Mouse (Mus musculus) limb, embryonic 15.5 days (tissue): ENCODE results near the gene Fgfr2. TPM values are rescaled to one million over a fixed set of nuclear protein-coding genes. Genes with fewer than 3 reads are reported as not detected.

Experiments
- ATAC-seq: fragments of 200-750 bp; cut with Nextera tagmentation; 2 replicates; pipeline ENCODE4 v1.8.0; 2017; ENCODE audit warnings: low read depth, moderate TSS enrichment; ENCODE audit not compliant: insufficient number of reproducible peaks, low FRiP score, low TSS enrichment
- H3K27ac ChIP-seq: fragments of 300-500 bp; sonication (generic); 2 replicates; pipeline ENCODE4 v1.5.1; 2015; ENCODE audit warnings: moderate library complexity, mild to moderate bottlenecking, inconsistent platforms
- H3K27me3 ChIP-seq: fragments of 300-500 bp; sonication (generic); 2 replicates; pipeline ENCODE4 v1.6.1; 2015; ENCODE audit warnings: inconsistent platforms
- H3K36me3 ChIP-seq: fragments of 300-500 bp; sonication (generic); 2 replicates; pipeline ENCODE4 v1.6.1; 2015; ENCODE audit warnings: inconsistent platforms
- H3K4me1 ChIP-seq: fragments of 300-500 bp; sonication (generic); 2 replicates; pipeline ENCODE4 v1.6.1; 2015; ENCODE audit warnings: inconsistent platforms
- H3K4me2 ChIP-seq: fragments of 300-500 bp; sonication (generic); 2 replicates; pipeline ENCODE4 v1.6.1; 2015; ENCODE audit warnings: mild to moderate bottlenecking, inconsistent platforms
- H3K4me3 ChIP-seq: fragments of 300-500 bp; sonication (generic); 2 replicates; pipeline ENCODE4 v1.5.1; 2015; ENCODE audit warnings: mild to moderate bottlenecking, inconsistent platforms
- H3K9ac ChIP-seq: fragments of 300-500 bp; sonication (generic); 2 replicates; pipeline ENCODE4 v1.6.1; 2015; ENCODE audit warnings: inconsistent platforms
- H3K9me3 ChIP-seq: fragments of 300-500 bp; sonication (generic); 2 replicates; pipeline ENCODE4 v1.6.1; 2016; ENCODE audit warnings: inconsistent platforms
- WGBS: fragments of 180-500 bp; shearing (Covaris S2); methylation state at CpG from one replicate; pipeline ENCODE4 v1.1.7; 2015; 5-methylcytosine and 5-hydroxymethylcytosine counted together
- polyA plus RNA-seq: library from polyadenylated mRNA; unstranded; fragments of >200 nt; fragmentation: Nextera tagmentation; extraction: Ambion mirVana; gene quantifications from 2 replicates; pipeline ENCODE4 v1.2.1, GENCODE M21; 2015

Fgfr2 gene
- polyA plus RNA-seq, 1 experiment from 2014 or later = 101 TPM

DNA sequence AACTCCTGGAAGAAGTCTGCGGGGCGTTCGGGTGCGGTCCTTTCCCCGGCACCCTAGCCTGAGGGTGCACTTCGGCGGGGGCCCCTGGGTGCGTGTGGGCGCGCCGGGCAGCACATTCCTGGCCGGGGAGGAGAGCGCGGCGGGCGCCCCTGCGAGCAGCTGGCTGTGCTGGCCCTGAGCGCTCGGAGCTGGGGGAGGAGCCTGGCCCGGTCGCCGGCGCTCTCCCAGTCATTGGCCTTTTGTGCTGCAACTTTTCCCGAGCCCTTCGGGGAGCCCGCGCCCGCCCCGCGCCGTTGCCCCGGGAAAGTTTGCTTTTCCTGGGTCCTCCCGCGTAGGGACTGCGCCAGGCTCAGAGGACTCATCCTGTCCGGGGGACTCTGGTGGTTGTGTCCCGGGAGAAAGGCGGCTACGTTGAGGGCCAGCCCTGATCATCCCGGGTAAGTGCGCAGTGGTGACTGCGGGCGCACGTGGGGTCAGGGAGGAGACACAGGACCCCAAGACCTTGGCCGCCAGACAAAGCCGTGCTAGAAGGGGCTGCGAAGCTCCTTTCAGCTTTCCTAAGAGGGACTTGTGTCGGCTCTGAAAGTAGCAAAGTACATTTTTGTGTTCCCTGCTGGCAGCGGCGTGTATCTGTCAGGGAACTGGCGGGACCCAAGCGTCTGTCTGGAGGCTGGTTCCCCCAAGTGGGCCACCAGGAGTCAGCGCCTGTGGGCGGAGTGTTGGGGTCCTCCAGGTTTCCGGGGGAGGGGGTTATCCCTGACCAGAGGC, 2477.0 kb downstream of the Fgfr2 start:
- H3K9ac ChIP-seq = peak overlapping the region; percentile 75
- peak; percentile 83 for ATAC-seq
- peak overlapping the region; percentile 87 for H3K4me2 ChIP-seq
- H3K4me1 ChIP-seq = peaks cover 28% of the 10 kb centered on the region
- H3K27me3 ChIP-seq = no peaks in the 10 kb centered on the region
- H3K4me3 ChIP-seq = peak overlapping the region; percentile 69
- no peaks in the 10 kb centered on the region for H3K9me3 ChIP-seq
- WGBS = under 1% methylated on average over 51 of the region's 55 CpGs
- peak overlapping the region; percentile 96 for H3K27ac ChIP-seq
- H3K36me3 ChIP-seq = no peaks in the 10 kb centered on the region

- Histone ChIP-seq H3K36me3 (no peaks in the 10 kb centered on the region), H3K4me1 (peaks cover 31% of the 10 kb centered on the region), H3K4me2 (peak overlapping the region; percentile 87), H3K9me3 (no peaks in the 10 kb centered on the region), H3K9ac (peak overlapping the region; percentile 75), H3K4me3 (peak overlapping the region; percentile 69), H3K27me3 (no peaks in the 10 kb centered on the region), H3K27ac (peak overlapping the region; percentile 96)
- 10% methylated on average over 15 of the region's 15 CpGs for WGBS
- ATAC-seq = peak; percentile 35; the same call in 1 of the 2 replicates
Measured at GRCm38 (mm10) chr7:130645332-130645993, 2477.7 kb downstream of the Fgfr2 start.

DNA sequence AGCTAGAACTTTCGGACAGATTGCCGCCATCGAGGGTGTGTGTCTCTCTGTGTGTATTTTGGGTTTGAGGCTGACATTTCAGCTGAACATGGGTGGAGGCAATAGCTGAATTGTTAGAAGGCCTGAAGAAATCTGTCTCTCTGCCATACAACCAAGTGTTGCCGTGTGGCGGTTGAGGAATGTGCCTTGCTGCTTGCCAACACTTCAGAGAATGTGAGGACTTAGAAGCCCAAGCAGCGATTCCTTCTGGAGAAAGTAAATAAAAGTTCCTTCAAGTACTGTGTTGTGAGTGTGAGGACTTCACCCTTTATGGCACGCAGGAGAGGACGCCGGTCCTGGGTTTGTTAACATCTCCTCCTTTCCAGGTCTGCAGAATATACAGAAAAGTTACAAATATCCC, 2482.5 kb downstream of the Fgfr2 start:
- H3K9me3 ChIP-seq = no peaks in the 10 kb centered on the region
- no peak overlapping the region for H3K4me2 ChIP-seq
- no peak overlapping the region for H3K9ac ChIP-seq
- peaks cover 28% of the 10 kb centered on the region for H3K4me1 ChIP-seq
- H3K27me3 ChIP-seq = no peaks in the 10 kb centered on the region
- no peak for ATAC-seq
- no peak overlapping the region; the same call in 1 of the 2 replicates for H3K27ac ChIP-seq
- H3K4me3 ChIP-seq = no peak overlapping the region
- WGBS = 64% methylated on average over 9 of the region's 9 CpGs
- no peaks in the 10 kb centered on the region for H3K36me3 ChIP-seq

DNA sequence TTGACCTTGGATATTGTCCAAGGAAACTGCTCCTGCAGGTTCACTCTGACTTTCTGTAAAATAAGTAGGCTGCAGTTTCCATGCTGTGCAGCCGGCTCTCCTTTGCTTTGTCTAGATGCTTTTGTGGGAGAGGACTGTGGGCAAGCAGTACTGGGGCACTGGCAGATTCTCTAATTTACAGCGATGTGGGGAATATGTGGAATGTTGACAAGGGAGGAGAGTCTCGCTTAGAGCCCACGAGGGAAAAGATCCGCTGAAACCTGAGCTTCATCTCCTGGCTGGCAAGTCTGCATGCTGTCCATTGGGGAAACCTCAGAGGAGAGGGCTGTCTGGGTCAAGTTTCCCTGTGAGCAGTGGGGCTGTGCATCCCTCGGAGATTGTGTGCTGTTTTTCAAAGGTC, 2485.3 kb downstream of the Fgfr2 start:
- H3K36me3 ChIP-seq = no peaks in the 10 kb centered on the region
- H3K9ac ChIP-seq = no peak overlapping the region
- no peaks in the 10 kb centered on the region for H3K9me3 ChIP-seq
- peak overlapping the region; percentile 27 for H3K27ac ChIP-seq
- no peak overlapping the region for H3K4me3 ChIP-seq
- ATAC-seq = no peak
- WGBS = 9% methylated on average over 6 of the region's 6 CpGs
- H3K4me2 ChIP-seq = no peak overlapping the region
- peaks cover 28% of the 10 kb centered on the region for H3K4me1 ChIP-seq
- no peaks in the 10 kb centered on the region for H3K27me3 ChIP-seq

DNA sequence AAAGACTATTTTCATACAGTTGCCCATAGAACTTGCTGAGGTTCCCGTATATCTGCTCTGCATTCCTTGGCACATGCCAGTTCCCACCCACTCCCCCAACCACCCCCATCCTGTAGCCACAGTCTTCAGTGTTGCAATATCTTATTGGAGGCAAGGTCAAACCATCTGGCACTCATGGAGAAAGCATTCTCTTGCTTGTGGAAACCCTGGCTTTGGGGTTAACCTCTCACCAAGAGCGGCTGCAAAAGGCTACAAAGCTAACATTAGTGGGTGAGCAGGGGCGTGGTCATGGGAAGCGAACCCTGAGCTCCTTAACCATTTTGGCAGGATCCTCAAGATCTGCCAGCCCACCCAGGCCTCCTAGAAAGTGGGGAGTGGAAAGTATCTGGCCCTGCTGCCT, 2486.2 kb downstream of the Fgfr2 start:
- Histone ChIP-seq H3K4me1 (peaks cover 28% of the 10 kb centered on the region), H3K27ac (no peak overlapping the region), H3K9ac (no peak overlapping the region), H3K36me3 (no peaks in the 10 kb centered on the region), H3K9me3 (no peaks in the 10 kb centered on the region), H3K4me2 (no peak overlapping the region), H3K27me3 (no peaks in the 10 kb centered on the region), H3K4me3 (no peak overlapping the region)
- no peak for ATAC-seq
- 79% methylated on average over 4 of the region's 4 CpGs for WGBS

DNA sequence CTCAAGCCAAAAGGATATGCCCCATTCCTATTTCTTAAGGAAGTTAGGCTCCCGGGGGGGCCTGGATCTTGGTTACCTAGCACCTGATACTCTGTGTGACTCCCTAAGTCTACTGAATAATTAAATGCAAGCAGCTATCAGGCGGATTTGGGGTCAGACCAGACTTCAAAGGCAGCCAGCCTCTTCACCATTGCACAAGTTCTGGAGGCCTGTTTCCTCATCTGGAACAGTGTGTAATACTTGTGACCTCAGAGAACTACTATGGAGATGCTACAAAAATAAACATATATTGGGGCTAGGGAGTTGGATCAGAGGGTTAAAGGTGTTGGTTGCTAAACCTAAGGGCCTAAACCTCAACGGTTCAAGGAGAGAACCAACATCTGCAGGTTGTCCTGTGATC, 2486.9 kb downstream of the Fgfr2 start:
- WGBS = 83% methylated on average over 3 of the region's 3 CpGs
- Histone ChIP-seq H3K27ac (no peak overlapping the region), H3K36me3 (no peaks in the 10 kb centered on the region), H3K4me1 (peaks cover 33% of the 10 kb centered on the region), H3K27me3 (no peaks in the 10 kb centered on the region), H3K9ac (no peak overlapping the region), H3K4me2 (no peak overlapping the region), H3K9me3 (no peaks in the 10 kb centered on the region), H3K4me3 (no peak overlapping the region)
- ATAC-seq = no peak

DNA sequence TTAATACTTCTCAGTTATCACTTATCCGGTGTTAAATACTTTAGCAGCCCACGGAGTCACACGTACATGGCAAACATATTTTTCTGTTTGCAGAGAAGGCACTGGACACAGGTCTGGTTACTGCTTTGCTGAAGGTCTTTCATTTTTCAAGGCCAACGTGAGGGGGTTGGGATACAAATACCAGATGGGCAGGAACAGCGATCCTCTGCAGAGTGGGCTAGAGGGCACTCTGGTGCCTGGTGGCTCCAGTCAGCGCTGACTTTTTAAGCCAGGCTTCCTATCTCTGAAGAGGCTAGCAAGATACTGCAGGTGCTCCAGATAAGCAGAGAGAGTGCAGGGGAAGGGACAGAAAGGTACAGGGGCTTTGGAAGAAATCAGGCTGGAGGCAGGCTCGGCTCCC, 2487.9 kb downstream of the Fgfr2 start:
- no peak overlapping the region for H3K9ac ChIP-seq
- peaks cover 28% of the 10 kb centered on the region for H3K4me1 ChIP-seq
- H3K4me3 ChIP-seq = no peak overlapping the region
- no peaks in the 10 kb centered on the region for H3K36me3 ChIP-seq
- no peaks in the 10 kb centered on the region for H3K27me3 ChIP-seq
- H3K4me2 ChIP-seq = no peak overlapping the region
- H3K27ac ChIP-seq = no peak overlapping the region
- H3K9me3 ChIP-seq = no peaks in the 10 kb centered on the region
- 40% methylated on average over 7 of the region's 7 CpGs for WGBS
- ATAC-seq = no peak

DNA sequence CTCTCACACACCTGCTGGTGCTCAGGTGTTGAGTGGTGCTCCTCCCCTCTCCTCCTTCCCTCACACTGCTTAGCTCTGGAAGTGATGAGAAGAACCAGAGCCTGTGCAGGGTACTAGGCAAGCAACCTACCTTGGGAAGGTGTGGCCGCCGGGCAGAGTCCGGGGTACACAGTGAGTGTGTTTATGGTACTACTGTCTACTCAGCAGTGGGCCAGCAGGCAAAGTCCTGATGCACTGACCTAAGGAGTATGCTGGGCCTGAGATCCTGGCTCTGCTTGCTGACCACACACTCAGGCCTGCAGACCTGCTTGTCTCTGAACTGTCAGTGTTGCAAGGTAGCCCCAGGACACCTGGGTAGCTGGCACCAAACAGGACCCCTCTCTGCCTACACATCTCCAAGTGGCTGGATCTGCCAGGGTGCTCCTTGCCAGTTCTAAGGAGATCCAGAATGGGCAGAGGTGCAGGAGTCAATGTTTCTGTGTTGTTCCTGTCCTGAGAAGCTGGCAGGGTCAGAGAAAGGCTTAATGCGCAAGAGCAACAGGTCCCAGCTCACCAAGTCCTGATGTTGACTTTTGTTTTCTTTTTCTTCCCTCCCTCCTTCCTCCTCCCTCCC, 2488.8 kb downstream of the Fgfr2 start:
- no peak for ATAC-seq
- Histone ChIP-seq H3K4me2 (no peak overlapping the region), H3K36me3 (no peaks in the 10 kb centered on the region), H3K4me3 (no peak overlapping the region), H3K9ac (no peak overlapping the region), H3K9me3 (no peaks in the 10 kb centered on the region), H3K27ac (no peak overlapping the region), H3K4me1 (peaks cover 28% of the 10 kb centered on the region), H3K27me3 (no peaks in the 10 kb centered on the region)
- WGBS = 82% methylated on average over 4 of the region's 4 CpGs

DNA sequence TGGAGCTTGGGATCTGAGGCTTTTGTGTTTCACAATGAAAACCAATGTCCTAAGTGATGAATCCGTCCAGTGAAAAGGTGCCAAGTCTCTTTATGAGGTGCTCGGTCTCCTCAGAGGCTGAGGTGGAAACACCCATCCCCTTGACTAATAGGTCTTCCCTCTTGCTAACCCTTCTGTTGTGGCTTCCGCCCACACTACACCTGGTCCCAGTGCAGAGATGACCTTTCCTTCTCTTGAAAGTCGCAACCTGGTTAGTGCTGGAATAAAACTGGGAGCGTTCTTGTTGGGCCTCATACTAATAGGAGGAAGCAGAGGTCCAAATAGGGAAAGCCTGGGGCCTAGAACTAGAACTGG, 2490.8 kb downstream of the Fgfr2 start:
- no peak overlapping the region for H3K27ac ChIP-seq
- H3K9ac ChIP-seq = no peak overlapping the region
- no peaks in the 10 kb centered on the region for H3K9me3 ChIP-seq
- 90% methylated on average over 5 of the region's 5 CpGs for WGBS
- no peak overlapping the region for H3K4me2 ChIP-seq
- no peak overlapping the region for H3K4me3 ChIP-seq
- ATAC-seq = no peak
- peaks cover 17% of the 10 kb centered on the region for H3K4me1 ChIP-seq
- H3K36me3 ChIP-seq = no peaks in the 10 kb centered on the region
- no peaks in the 10 kb centered on the region for H3K27me3 ChIP-seq

DNA sequence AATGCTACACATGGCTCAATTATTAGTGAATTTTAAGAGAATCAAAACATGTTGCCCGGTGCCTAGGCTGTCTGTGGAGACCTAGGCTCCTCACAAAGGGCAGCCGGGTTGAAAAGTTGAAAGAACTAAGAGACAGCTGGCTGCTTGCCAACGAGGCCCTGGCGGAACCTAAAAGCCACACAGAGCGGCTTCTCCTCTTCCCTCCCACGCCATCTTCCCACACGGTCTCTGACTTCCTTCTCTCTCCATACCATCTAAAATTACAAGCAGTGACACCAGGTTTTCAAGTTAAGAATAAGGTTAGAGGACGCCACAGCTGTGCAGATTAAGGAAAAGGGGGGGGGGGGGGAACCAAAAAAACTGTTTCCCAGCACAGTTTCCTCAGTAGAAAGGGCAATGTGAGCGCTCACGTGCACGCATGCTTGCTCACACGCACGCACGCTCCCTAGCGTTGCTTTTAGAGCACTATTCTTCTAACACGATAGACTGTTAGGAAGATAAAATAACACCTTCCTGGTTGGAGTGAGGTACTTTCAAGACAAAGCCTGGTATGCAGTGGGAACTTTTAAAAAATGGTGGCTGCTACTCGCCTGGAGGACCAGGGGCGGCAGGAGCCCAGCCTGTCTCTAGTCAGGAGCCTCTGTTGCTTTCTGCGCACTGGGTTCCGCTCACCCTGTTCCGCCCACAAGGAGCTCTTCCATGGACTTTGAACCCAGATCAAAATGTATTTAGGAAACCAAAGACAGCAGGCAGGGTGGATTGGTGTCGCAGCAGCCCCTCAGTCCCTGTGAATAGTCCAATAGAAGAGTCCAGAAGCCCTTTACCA, 2491.4 kb downstream of the Fgfr2 start:
- Histone ChIP-seq H3K27me3 (no peaks in the 10 kb centered on the region), H3K9me3 (no peaks in the 10 kb centered on the region), H3K27ac (no peak overlapping the region), H3K4me2 (no peak overlapping the region), H3K4me3 (no peak overlapping the region), H3K36me3 (no peaks in the 10 kb centered on the region), H3K4me1 (peaks cover 12% of the 10 kb centered on the region), H3K9ac (no peak overlapping the region)
- 58% methylated on average over 22 of the region's 22 CpGs for WGBS
- no peak for ATAC-seq

DNA sequence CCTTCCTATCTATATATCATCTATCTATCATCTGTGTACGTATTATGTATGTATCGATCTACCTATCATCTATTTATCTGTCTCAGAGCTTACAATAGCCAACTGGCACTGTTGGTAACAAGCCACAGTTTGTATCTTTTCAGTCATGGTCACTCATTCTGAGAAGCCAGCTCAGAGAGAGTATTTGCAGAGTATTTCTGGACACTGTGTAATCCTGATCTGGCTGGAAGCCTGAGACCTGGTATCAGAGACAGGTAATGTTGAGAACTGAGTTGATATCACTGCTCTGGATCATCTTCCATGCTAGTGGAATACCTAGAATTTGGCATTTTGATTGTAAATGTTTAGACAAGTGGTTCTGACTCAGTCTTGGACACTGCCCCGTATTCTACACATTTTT, 2492.2 kb downstream of the Fgfr2 start:
- H3K27ac ChIP-seq = no peak overlapping the region
- ATAC-seq = no peak

More for the DNA sequence above, 2492.2 kb downstream of the Fgfr2 start:
- no peak overlapping the region for H3K4me2 ChIP-seq
- no peaks in the 10 kb centered on the region for H3K9me3 ChIP-seq
- no peak overlapping the region for H3K4me3 ChIP-seq
- peaks cover 12% of the 10 kb centered on the region for H3K4me1 ChIP-seq
- no peaks in the 10 kb centered on the region for H3K27me3 ChIP-seq
- WGBS = 93% methylated on average over 3 of the region's 3 CpGs
- no peaks in the 10 kb centered on the region for H3K36me3 ChIP-seq
- no peak overlapping the region for H3K9ac ChIP-seq
